Mouse (Mus musculus) CH12.LX (cell line): ENCODE data around the gene Mtmr1. TPM values are rescaled to one million over a fixed set of nuclear protein-coding genes. Genes with fewer than 3 reads are reported as not detected.
A peak's percentile ranks its signal among the peaks of the same experiment; 100 is the strongest.

Experiments used
- DNase-seq: peaks from one replicate; pipeline ENCODE4 v3.0.0-alpha.2; 2013; ENCODE audit errors: extremely low read depth
- H3K27ac ChIP-seq: 2 replicates; pipeline ENCODE4 v1.5.1; 2012; ENCODE audit warnings: low read depth, mild to moderate bottlenecking, control low read depth, moderate library complexity; ENCODE audit not compliant: insufficient read depth
- H3K27me3 ChIP-seq: replicated peaks from 2 replicates; pipeline ENCODE3; 2012; ENCODE audit warnings: inconsistent platforms
- H3K36me3 ChIP-seq, 2 experiments: replicated peaks in 1 of 2; 2 replicates each; pipeline versions ENCODE3 to v1.6.1; 2012; ENCODE audit warnings: inconsistent platforms in 1 of 2, low read length in 1 of 2, mild to moderate bottlenecking in 1 of 2, mixed read lengths in 1 of 2, moderate library complexity in 1 of 2; ENCODE audit not compliant: control insufficient read depth in 1 of 2, insufficient read depth in 1 of 2
- H3K4me1 ChIP-seq, 2 experiments: 2 replicates each; pipeline ENCODE4 v1.6.1; 2012; ENCODE audit warnings: inconsistent platforms in 1 of 2, moderate library complexity in 1 of 2; ENCODE audit not compliant: insufficient read depth in 2 of 2, control insufficient read depth in 1 of 2
- H3K4me2 ChIP-seq: 2 replicates; pipeline ENCODE4 v1.6.1; 2012; ENCODE audit warnings: low read depth, mild to moderate bottlenecking, control low read depth; ENCODE audit not compliant: poor library complexity, insufficient read depth, severe bottlenecking
- H3K4me3 ChIP-seq, 3 experiments: fragments of 150-350 bp in 1 of 3; sonication (generic) in 1 of 3; replicated peaks in 1 of 3; 2 replicates each; pipeline versions ENCODE3 to v1.5.1; 2011 to 2012; ENCODE audit warnings: low read depth in 2 of 3, low read length in 2 of 3, mild to moderate bottlenecking in 2 of 3, moderate library complexity in 2 of 3, control low read depth in 1 of 3, improper control_type of control experiment in 1 of 3, inconsistent platforms in 1 of 3, mixed read lengths in 1 of 3; ENCODE audit not compliant: poor library complexity in 1 of 3
- H3K79me2 ChIP-seq: replicated peaks from 2 replicates; pipeline ENCODE4 v1.6.1; 2012; ENCODE audit warnings: mild to moderate bottlenecking, moderate library complexity; ENCODE audit not compliant: control insufficient read depth, poor library complexity, insufficient read depth, severe bottlenecking; ENCODE audit errors: extremely low read depth
- H3K9ac ChIP-seq: 2 replicates; pipeline ENCODE4 v1.6.1; 2012; ENCODE audit warnings: low read depth, mild to moderate bottlenecking, control low read depth, moderate library complexity; ENCODE audit not compliant: insufficient read depth
- H3K9me3 ChIP-seq: replicated peaks from 2 replicates; pipeline ENCODE3; 2012; ENCODE audit warnings: low read length, inconsistent platforms, mixed read lengths
- CTCF ChIP-seq, 2 experiments: IDR thresholded peaks in 1 of 2; conservative IDR thresholded peaks in 1 of 2; 2 replicates each; pipeline ENCODE4 v1.5.1; 2011 to 2012; ENCODE audit warnings: low read depth in 2 of 2, low read length in 2 of 2, improper control_type of control experiment in 1 of 2, inconsistent platforms in 1 of 2, mild to moderate bottlenecking in 1 of 2, moderate library complexity in 1 of 2
- HCFC1 ChIP-seq: IDR thresholded peaks from 2 replicates; pipeline ENCODE4 v1.6.1; 2012; ENCODE audit warnings: low read depth, mild to moderate bottlenecking, inconsistent platforms, low read length, improper control_type of control experiment
- JUN ChIP-seq: IDR thresholded peaks from 2 replicates; pipeline ENCODE4 v1.6.1; 2011; ENCODE audit warnings: low read depth, mild to moderate bottlenecking, low read length, improper control_type of control experiment, moderate library complexity; ENCODE audit not compliant: insufficient read depth
- JUND ChIP-seq: conservative IDR thresholded peaks from 2 replicates; pipeline ENCODE4 v1.6.1; 2011; ENCODE audit warnings: low read depth, low read length, improper control_type of control experiment
- MAFK ChIP-seq: IDR thresholded peaks from 2 replicates; pipeline ENCODE4 v1.6.1; 2011; ENCODE audit warnings: low read length, improper control_type of control experiment; ENCODE audit not compliant: insufficient replicate concordance
- MYC ChIP-seq: IDR thresholded peaks from 2 replicates; pipeline ENCODE4 v1.6.1; 2011; ENCODE audit warnings: low read depth, mild to moderate bottlenecking, improper control_type of control experiment, low read length
- NRF1 ChIP-seq: IDR thresholded peaks from 2 replicates; pipeline ENCODE4 v1.6.1; 2014; ENCODE audit warnings: low read depth, mild to moderate bottlenecking, inconsistent platforms, low read length, improper control_type of control experiment, moderate library complexity
- RAD21 ChIP-seq: IDR thresholded peaks from 2 replicates; pipeline ENCODE4 v1.6.1; 2011; ENCODE audit warnings: low read depth, mild to moderate bottlenecking, low read length, improper control_type of control experiment, moderate library complexity
- SIN3A ChIP-seq: IDR thresholded peaks from 2 replicates; pipeline ENCODE4 v1.6.1; 2012; ENCODE audit warnings: low read length, improper control_type of control experiment, inconsistent platforms
- SMC3 ChIP-seq: IDR thresholded peaks from 2 replicates; pipeline ENCODE4 v1.6.1; 2011; ENCODE audit warnings: low read depth, low read length, improper control_type of control experiment
- TBP ChIP-seq: conservative IDR thresholded peaks from 2 replicates; pipeline ENCODE4 v1.6.1; 2011; ENCODE audit warnings: low read depth, low read length, improper control_type of control experiment
- USF1 ChIP-seq: IDR thresholded peaks from 2 replicates; pipeline ENCODE4 v1.6.1; 2014; ENCODE audit warnings: low read depth, mild to moderate bottlenecking, inconsistent platforms, low read length, improper control_type of control experiment
- ZC3H11A ChIP-seq: IDR thresholded peaks from 2 replicates; pipeline ENCODE4 v1.6.1; 2012; ENCODE audit warnings: low read depth, mild to moderate bottlenecking, inconsistent platforms, low read length, improper control_type of control experiment
- dilution Hi-C: fragments of 300-500 bp; cut with MboI; formaldehyde crosslinking; loops from 2 replicates; pipeline ENCODE4 v1.14.3; 2020; ENCODE audit warnings: low sequenced_read_pairs; ENCODE audit not compliant: extremely low pct_unique_long_range_greater_than_20kb, extremely low pct_ligation_motif_present
- in situ Hi-C: fragments of 300-500 bp; cut with MboI; formaldehyde crosslinking; loops from 3 replicates; pipeline ENCODE4 v1.14.3; 2019; ENCODE audit warnings: low sequenced_read_pairs, low pct_ligation_motif_present, low pct_unique_long_range_greater_than_20kb, mixed read lengths
- polyA plus RNA-seq: library from polyadenylated mRNA; unstranded; fragments of >175 nt; gene quantifications from 2 replicates; pipeline ENCODE4 v1.2.1, GENCODE M21; 2012; ENCODE audit warnings: low read depth; ENCODE audit not compliant: insufficient read length
- total RNA-seq, 2 experiments: library from RNA; depleted of rRNA; stranded (reverse); fragments of 300-350 nt in 1 of 2; fragments of >200 nt in 1 of 2; gene quantifications; 2 replicates each; pipeline ENCODE4 v1.2.3; 2012 to 2014

The Mtmr1 gene
- total and polyA plus RNA-seq, 3 experiments: 15.3 to 35.3 (median 17.5) TPM

GRCm38 (mm10) chrX:71424852-71425251 is 60.3 kb downstream of the Mtmr1 start:
- in situ Hi-C loops: loop anchor here (10.0 kb wide), 2 partner anchors 70 to 170 kb away; partner anchors contain the start of gene Cd99l2
- peak; percentile 15 for DNase-seq
- peaks cover 5 to 47% of the 10 kb centered on the region in 2 experiments for H3K36me3 ChIP-seq

DNA sequence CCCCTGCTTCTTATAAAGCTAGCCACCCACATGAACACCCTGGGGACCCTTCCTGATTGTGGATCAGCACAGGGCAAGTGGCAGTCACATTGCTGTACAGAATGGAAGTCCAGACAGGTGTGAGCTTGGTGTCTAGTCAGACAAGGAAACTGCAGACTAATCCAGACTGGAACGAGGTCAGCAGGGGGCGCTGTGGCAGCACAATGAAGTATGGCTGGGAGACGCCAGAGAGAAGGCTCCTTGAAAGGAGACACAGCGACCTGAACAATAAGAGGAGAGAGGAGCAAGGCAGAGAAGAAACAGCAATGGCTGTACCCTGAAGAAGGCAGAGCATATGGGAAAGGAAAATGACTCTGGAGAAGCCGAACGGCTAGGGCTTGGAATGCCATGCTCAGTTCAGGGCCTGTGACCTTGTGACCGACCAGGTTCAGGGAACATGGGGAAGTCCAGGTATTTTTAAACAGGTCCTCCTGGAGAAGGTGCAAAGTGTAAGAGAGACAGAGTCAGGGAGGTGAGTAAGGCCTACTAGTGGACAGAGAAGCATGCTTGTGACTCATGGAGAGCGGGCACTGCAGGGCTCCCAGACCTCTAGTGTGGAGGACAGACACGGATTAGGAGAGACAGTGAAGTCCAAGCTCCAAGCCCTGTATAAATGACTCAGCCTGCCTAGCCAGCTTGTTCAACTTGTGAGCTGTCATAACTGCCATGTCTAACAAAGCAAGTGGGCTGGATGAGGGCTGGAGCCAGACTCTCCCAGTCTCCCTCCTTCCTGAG is 61.4 kb downstream of the Mtmr1 start:
- in situ Hi-C loops: loop anchor here (10.0 kb wide), 2 partner anchors 69 to 169 kb away; partner anchors contain the start of gene Cd99l2
- H3K4me2 ChIP-seq: no peak overlapping the region
- TF ChIP-seq MYC: no peak
- TF ChIP-seq HCFC1: no peak
- TF ChIP-seq RAD21: peak; percentile 76
- TF ChIP-seq JUND: no peak
- peak; percentile 36; the same call in 1 of the 2 replicates for TF ChIP-seq ZC3H11A
- peak; percentile 15 to 81; a peak in 2 of 4 replicates for TF ChIP-seq CTCF (conservative IDR thresholded peaks at IDR 0.05 in 1 of 2, IDR thresholded peaks at IDR 0.05 in 1 of 2; ENCODE audit: low read depth in 2 of 2, low read length in 2 of 2)
- no peak for TF ChIP-seq MAFK
- TF ChIP-seq SMC3: peak; percentile 89
- H3K27me3 ChIP-seq: no peaks in the 10 kb centered on the region
- dilution Hi-C loops: no loop called here
- H3K4me3 ChIP-seq: no peak overlapping the region
- peak; percentile 58 for DNase-seq
- H3K27ac ChIP-seq: no peak overlapping the region
- H3K79me2 ChIP-seq: no peaks in the 10 kb centered on the region
- H3K4me1 ChIP-seq: no peaks in the 10 kb centered on the region
- H3K9ac ChIP-seq: no peak overlapping the region
- peaks cover 5 to 37% of the 10 kb centered on the region in 2 experiments for H3K36me3 ChIP-seq
- no peaks in the 10 kb centered on the region for H3K9me3 ChIP-seq

More at GRCm38 (mm10) chrX:71424852-71425251, 60.3 kb downstream of the Mtmr1 start:
- H3K9me3 ChIP-seq: no peaks in the 10 kb centered on the region
- no peaks in the 10 kb centered on the region for H3K79me2 ChIP-seq
- no peak overlapping the region for H3K27ac ChIP-seq
- no peaks in the 10 kb centered on the region for H3K4me1 ChIP-seq
- H3K9ac ChIP-seq: no peak overlapping the region
- no peak overlapping the region for H3K4me3 ChIP-seq
- TF ChIP-seq TBP (no peak), SMC3 (peak; percentile 47), SIN3A (no peak), USF1 (no peak), NRF1 (no peak), MAFK (no peak), JUN (no peak), CTCF (conservative IDR thresholded peaks at IDR 0.05 in 1 of 2, IDR thresholded peaks at IDR 0.05 in 1 of 2; ENCODE audit: low read depth in 2 of 2, low read length in 2 of 2) (peak in 1 of 2 experiments; percentile 55; a peak in 2 of 4 replicates), RAD21 (peak; percentile 46)
- H3K4me2 ChIP-seq: no peak overlapping the region
- no peaks in the 10 kb centered on the region for H3K27me3 ChIP-seq
- dilution Hi-C loops: no loop called here
